ENCODE assay signal across 8 mouse cellular contexts in genomic region chr5:144254122-144254810, GRCm38 (mm10). TPM values are rescaled to one million over a fixed set of nuclear protein-coding genes. Genes with fewer than 3 reads are reported as not detected.
A peak's percentile ranks its signal among the peaks of the same experiment; 100 is the strongest.
DNase-seq lines count a peak whose midpoint lies in the region; ATAC-seq and TF ChIP-seq lines count a peak whose summit lies in the region.

No protein-coding gene starts in this region.

- H3K9me3 ChIP-seq in heart, postnatal 0 days (replicated peaks; ENCODE audit: control insufficient read depth, low read length), result 0 out of 2 replicates have a peak, but pooled peaks cover 4% of the 10 kb centered on the region

- TF ChIP-seq CTCF in heart, postnatal 0 days (IDR thresholded peaks at IDR 0.05; ENCODE audit: low read depth), result no peak

- peak overlapping the region; percentile 99 for H3K4me3 ChIP-seq in heart, postnatal 0 days (ENCODE audit: low read depth, low read length)

- H3K4me1 ChIP-seq in heart, postnatal 0 days (ENCODE audit: control insufficient read depth, insufficient read depth), result peaks cover 34% of the 10 kb centered on the region

- 0 out of 2 replicates have a peak overlapping the region, but pooled peaks have one; percentile 99 for H3K9ac ChIP-seq in heart, postnatal 0 days (replicated peaks; ENCODE audit: low read depth, low read length)

- H3K27me3 ChIP-seq in heart, postnatal 0 days (ENCODE audit: control insufficient read depth, insufficient read depth, low read length), result no peaks in the 10 kb centered on the region

- 56% methylated on average over 16 of the region's 16 CpGs for WGBS in heart, postnatal 0 days

- no peak for TF ChIP-seq EP300 in heart, postnatal 0 days (IDR thresholded peaks at IDR 0.05; ENCODE audit: low read depth)

- H3K4me2 ChIP-seq in heart, postnatal 0 days (ENCODE audit: low read depth, low read length), result peak overlapping the region; percentile 91

- peak; percentile 64 for ATAC-seq in erythroblast, adult 5-6 weeks (replicated peaks; ENCODE audit: low FRiP score, poor library complexity, severe bottlenecking)
- ATAC-seq in heart, postnatal 0 days (ENCODE audit: insufficient read depth, low read depth), result no peak
- ATAC-seq in megakaryocyte, adult 5-6 weeks (ENCODE audit: poor library complexity, severe bottlenecking), result peak; percentile 48

- H3K27ac ChIP-seq in heart, postnatal 0 days (ENCODE audit: low read depth), result peak overlapping the region; percentile 99

- H3K36me3 ChIP-seq in heart, postnatal 0 days (replicated peaks; ENCODE audit: control insufficient read depth, insufficient read depth, low read length), result no peaks in the 10 kb centered on the region

- peak; percentile 81 for DNase-seq in urinary bladder, postnatal 14 days (ENCODE audit: low spot score)
- no peak for DNase-seq in urinary bladder, postnatal 10 days (ENCODE audit: low spot score)
- no peak for DNase-seq in heart, postnatal 0 days (ENCODE audit: low spot score)
- peak; percentile 87 for DNase-seq in kidney, postnatal 14 days
- DNase-seq in spleen, postnatal 36 days (ENCODE audit: low spot score in 2 of 2), result peak; percentile 74 to 75
- DNase-seq in frontal cortex, adult 2 months (ENCODE audit: extremely low spot score in 1 of 2, low spot score in 1 of 2), result no peak

RNA-seq across cellular contexts. Expression of gene Bri3, which starts 10.0 kb away (rescaled TPM):
- 1.9 and 9.0 TPM in 2 replicates for total RNA-seq in erythroblast, adult 5-6 weeks (2015; ENCODE audit: low replicate concordance)
- 7.6 and 19.7 TPM in 2 replicates for total RNA-seq in erythroblast, adult 5-6 weeks (2017; ENCODE audit: low replicate concordance)
- total RNA-seq in heart, postnatal 0 days (2014; rRNA removed; ENCODE audit: low replicate concordance), result 51.3 and 71.0 TPM in 2 replicates
- 278 and 304 TPM in 2 replicates for polyA plus RNA-seq in heart, postnatal 0 days (2015; fragmentation: Nextera tagmentation; extraction: Ambion mirVana)
- total RNA-seq in megakaryocyte, adult 5-6 weeks (2015), result 86.8 and 91.0 TPM in 2 replicates
- total RNA-seq in megakaryocyte, adult 5-6 weeks (2017), result 20.1 and 33.8 TPM in 2 replicates
- 89.6 and 105 TPM in 2 replicates for polyA plus RNA-seq in frontal cortex, adult 2 months (2012; rRNA removed)

RNA-seq across cellular contexts. Expression of gene Tecpr1, which starts 30.9 kb away (rescaled TPM):
- 0.38 and 2.1 TPM in 2 replicates for total RNA-seq in erythroblast, adult 5-6 weeks (2015; ENCODE audit: low replicate concordance)
- total RNA-seq in erythroblast, adult 5-6 weeks (2017; ENCODE audit: low replicate concordance), result 0.56 and 0.94 TPM in 2 replicates
- total RNA-seq in heart, postnatal 0 days (2014; rRNA removed; ENCODE audit: low replicate concordance), result 19.2 and 28.3 TPM in 2 replicates
- polyA plus RNA-seq in heart, postnatal 0 days (2015; fragmentation: Nextera tagmentation; extraction: Ambion mirVana), result 11.7 and 13.5 TPM in 2 replicates
- total RNA-seq in megakaryocyte, adult 5-6 weeks (2015), result 6.0 and 9.8 TPM in 2 replicates
- 8.0 and 13.0 TPM in 2 replicates for total RNA-seq in megakaryocyte, adult 5-6 weeks (2017)
- 69.5 and 71.7 TPM in 2 replicates for polyA plus RNA-seq in frontal cortex, adult 2 months (2012; rRNA removed)

Comparison
In these comparisons a context has a peak if more than half of its experiments do, and no peak if none do; other contexts are left out.
1. DNase-seq: peak in urinary bladder, postnatal 14 days (single experiment), kidney, postnatal 14 days (single experiment) and spleen, postnatal 36 days (2 of 2); none in urinary bladder, postnatal 10 days (single experiment), heart, postnatal 0 days (single experiment) and frontal cortex, adult 2 months (0 of 2).